Mouse (Mus musculus): Measurements from ENCODE around the gene Vapa. TPM values are rescaled to one million over a fixed set of nuclear protein-coding genes. Genes with fewer than 3 reads are reported as not detected.
"Not testable (repeated sequence)": the region's sequence is repeated elsewhere in the genome, so short reads cannot be mapped to it uniquely, and the experiment has no call there.

Vapa gene
- polyA plus RNA-seq, 1 experiment: 81.7 TPM

DNA sequence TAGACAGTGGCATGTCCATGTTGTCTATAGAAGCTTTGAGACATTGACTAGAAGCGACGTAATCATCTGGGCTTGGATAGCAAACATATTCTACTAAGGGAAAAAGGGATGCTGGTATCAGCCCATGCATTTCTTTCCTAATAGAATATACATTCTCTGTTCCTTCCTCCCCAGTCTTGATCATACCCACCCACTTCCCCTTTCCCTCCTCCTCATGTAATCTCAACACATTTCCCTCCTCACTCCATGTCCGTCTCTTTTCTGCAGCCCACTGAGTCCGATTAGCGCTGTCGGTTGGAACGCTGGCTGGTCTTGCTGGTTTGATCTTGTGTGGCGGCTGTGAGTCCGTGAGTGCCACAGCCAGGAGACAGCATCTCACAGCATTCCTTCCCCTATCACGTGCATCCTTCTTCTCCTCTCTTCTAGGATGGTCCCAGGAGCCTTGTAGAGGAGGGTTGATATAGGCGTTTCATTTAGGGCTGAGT lies 28.4 kb upstream of the Vapa start, which contains the start of gene Txndc2:
Gene Txndc2, minus strand, starts transcription at position 435 of the 485 bp plus-strand sequence.
- Histone ChIP-seq H3K4me1 (ENCODE audit: control insufficient read depth, insufficient read depth, insufficient read length, low read length) (no peaks in the 10 kb centered on the region), H3K4me3 (ENCODE audit: insufficient read depth, low read depth, low read length) (no peak within 1 kb of the TSS), H3K27ac (replicated peaks; ENCODE audit: low read depth, low read length) (no peak within 1 kb of the TSS)

DNA sequence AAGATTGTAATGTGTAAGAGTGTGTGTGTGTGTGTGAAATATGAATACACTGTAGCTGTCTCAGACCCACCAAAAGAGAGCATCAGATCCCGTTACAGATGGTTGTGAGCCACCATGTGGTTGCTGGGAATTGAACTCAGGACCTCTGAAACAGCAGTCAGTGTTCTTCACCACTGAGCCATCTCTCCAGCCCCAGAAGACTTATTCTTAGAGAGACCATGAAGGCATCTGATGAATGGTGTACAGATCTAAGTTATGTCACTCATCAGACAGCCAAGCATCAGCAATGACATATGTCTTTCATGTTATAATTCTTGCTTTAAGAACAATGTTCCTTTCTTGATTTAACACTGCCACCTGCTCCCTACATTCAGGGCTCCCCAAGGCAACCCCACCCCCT lies 25.8 kb upstream of the Vapa start:
- Histone ChIP-seq H3K4me1 (ENCODE audit: control insufficient read depth, insufficient read depth, insufficient read length, low read length) (no peaks in the 10 kb centered on the region), H3K4me3 (ENCODE audit: insufficient read depth, low read depth, low read length) (no peak overlapping the region), H3K27ac (replicated peaks; ENCODE audit: low read depth, low read length) (no peak overlapping the region)

DNA sequence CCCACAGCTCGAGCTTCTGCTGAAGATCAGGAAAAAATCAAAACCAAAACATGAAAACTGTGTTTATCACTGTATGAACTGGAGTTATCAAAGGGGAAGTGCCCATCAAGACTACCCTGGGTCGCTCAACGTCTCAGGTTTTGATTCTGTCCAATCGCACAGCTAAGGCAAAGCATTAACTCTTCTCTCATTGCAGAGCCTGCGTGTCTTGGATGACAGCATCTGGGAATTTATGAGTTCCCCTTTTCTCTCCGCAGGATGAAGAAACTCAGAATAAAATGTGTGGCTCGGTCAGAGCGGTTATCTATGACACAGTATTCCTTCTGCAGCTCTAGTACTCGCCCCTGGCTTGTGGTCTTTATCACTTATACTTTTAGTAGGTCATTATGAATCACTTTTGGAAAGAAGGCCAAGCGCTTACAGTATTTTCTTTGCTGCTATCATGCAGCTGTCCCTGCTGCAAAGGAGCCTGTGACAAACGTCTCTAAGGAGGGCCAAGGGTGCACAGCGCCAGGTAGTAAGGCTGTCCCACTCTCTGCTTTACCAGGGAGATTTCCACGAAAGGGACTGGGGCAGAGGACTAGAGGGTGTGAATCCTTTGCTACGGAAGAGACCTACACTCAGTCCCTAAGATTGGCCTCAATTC lies 22.5 kb upstream of the Vapa start:
- H3K27ac ChIP-seq (replicated peaks; ENCODE audit: low read depth, low read length): no peak overlapping the region

DNA sequence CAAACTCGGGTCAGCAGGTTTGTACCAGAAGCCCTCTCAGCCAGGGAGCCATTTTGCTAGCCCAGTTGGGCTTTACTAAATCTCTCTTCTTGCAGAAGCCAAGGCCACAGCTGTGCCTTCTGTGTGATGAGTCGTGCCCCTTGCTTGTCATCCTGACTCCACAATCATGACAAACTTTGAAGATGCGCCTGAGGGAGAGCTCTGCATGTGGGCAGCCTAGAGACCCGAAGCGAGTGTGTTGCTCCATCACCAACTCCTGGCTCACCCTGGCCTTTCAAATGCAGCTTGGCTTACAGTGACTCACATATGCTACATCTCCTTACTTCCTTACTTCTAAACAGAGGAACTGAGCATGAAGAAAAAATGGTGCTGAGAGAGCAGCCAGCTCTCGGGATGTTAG lies 16.6 kb upstream of the Vapa start:
- Histone ChIP-seq H3K27ac (replicated peaks; ENCODE audit: low read depth, low read length) (no peak overlapping the region), H3K4me1 (ENCODE audit: control insufficient read depth, insufficient read depth, insufficient read length, low read length) (no peaks in the 10 kb centered on the region), H3K4me3 (ENCODE audit: insufficient read depth, low read depth, low read length) (no peak overlapping the region)

More for the DNA sequence above, 22.5 kb upstream of the Vapa start:
- no peaks in the 10 kb centered on the region for H3K4me1 ChIP-seq (ENCODE audit: control insufficient read depth, insufficient read depth, insufficient read length, low read length)
- no peak overlapping the region for H3K4me3 ChIP-seq (ENCODE audit: insufficient read depth, low read depth, low read length)

DNA sequence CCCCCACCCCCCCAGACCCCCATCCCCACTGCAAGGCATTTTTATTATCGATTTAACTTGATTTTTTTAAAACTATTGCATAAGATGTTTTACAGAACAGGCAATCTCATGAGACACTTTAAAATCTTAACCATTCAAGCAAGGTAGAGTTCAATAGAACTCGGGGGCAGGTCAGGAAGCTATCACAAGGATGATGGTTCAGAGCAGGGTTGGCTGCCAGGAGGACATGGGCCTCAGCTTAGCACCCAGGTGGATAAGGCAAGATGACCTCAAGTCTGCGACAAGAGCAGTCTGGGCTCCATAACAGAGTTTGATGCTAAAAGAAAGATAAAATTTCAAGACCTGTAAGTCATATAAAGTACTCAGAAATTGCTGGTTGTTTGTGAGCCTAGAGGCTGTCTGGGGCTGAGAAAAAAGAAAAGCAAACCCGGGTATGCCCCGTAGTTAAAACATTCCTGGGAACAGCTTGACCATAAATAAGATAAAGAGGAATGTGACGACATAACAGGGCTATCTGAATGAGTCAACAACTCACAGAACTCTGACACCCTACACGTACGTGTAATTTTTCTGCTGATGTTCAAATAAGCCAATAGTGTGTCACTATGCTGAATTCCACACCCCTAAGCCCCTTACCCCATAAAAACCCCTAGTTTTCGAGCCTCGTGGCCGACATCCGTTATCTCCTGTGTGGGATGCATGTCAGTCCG lies 15.6 kb upstream of the Vapa start:
- H3K27ac ChIP-seq (replicated peaks; ENCODE audit: low read depth, low read length); H3K4me1 ChIP-seq (ENCODE audit: control insufficient read depth, insufficient read depth, insufficient read length, low read length): not testable (repeated sequence)

DNA sequence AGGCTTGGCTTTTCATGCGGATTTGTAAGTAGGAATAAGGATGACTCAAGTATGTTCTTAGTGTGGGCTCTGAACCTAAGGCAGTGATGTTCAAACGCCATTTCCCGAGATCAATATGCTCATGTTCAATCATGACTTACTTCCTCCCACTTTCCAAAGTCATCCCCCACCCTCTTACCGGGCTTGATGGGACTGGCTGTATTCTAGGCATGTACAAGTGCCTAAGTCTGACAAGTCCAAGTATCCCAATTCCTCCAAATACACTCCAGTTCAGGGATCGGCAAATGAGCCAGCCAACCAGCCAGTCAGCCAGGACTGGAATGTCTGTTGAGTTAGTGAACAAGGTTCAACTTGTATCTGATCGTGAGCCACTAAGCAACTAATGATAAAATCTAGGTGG lies 12.9 kb upstream of the Vapa start:
- no peak overlapping the region for H3K27ac ChIP-seq (replicated peaks; ENCODE audit: low read depth, low read length)
- H3K4me3 ChIP-seq (ENCODE audit: insufficient read depth, low read depth, low read length): no peak overlapping the region
- no peaks in the 10 kb centered on the region for H3K4me1 ChIP-seq (ENCODE audit: control insufficient read depth, insufficient read depth, insufficient read length, low read length)

More for the DNA sequence above, 15.6 kb upstream of the Vapa start:
- not testable (repeated sequence) for H3K4me3 ChIP-seq (ENCODE audit: insufficient read depth, low read depth, low read length)

DNA sequence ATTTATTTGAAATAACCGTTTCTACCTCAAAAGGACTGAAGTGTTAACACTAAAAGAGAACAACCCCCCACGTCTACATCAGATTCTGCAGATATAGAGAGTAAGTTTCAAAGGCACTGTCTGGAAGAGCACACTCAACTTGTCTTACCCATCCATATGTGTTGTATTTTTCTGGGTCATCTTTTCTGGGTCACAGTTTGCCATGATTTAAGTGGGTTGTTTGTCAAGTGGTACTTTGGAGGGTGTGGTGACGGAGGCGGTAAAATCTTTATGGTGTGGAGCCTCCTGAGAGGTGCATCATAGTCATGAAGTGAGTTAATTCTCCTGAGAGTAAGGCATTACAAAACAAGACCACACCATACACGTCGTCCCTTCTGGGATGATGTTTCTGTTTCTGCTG lies 12.2 kb upstream of the Vapa start:
- Histone ChIP-seq H3K4me3 (ENCODE audit: insufficient read depth, low read depth, low read length) (no peak overlapping the region), H3K27ac (replicated peaks; ENCODE audit: low read depth, low read length) (no peak overlapping the region), H3K4me1 (ENCODE audit: control insufficient read depth, insufficient read depth, insufficient read length, low read length) (no peaks in the 10 kb centered on the region)

DNA sequence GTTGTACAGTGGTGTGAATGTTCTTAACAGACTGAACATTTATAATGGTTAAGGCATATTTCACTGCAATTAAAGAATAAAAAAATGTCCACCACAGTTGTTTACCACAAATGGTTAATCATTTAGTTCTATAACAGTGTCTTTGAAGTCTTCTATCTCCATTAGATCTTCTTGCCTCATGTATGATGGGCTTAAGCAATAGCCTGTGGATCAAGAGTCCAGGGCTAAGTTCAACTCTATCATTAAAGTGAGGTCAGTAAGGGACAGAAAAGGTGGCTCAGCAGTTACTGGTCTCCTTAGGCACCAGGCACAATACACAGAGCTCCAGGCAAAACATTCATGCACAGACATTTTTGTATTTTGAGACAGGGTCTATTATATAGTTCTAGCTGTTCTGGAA lies 9.8 kb upstream of the Vapa start:
- Histone ChIP-seq H3K4me3 (ENCODE audit: insufficient read depth, low read depth, low read length) (no peak overlapping the region), H3K4me1 (ENCODE audit: control insufficient read depth, insufficient read depth, insufficient read length, low read length) (no peaks in the 10 kb centered on the region), H3K27ac (replicated peaks; ENCODE audit: low read depth, low read length) (no peak overlapping the region)

DNA sequence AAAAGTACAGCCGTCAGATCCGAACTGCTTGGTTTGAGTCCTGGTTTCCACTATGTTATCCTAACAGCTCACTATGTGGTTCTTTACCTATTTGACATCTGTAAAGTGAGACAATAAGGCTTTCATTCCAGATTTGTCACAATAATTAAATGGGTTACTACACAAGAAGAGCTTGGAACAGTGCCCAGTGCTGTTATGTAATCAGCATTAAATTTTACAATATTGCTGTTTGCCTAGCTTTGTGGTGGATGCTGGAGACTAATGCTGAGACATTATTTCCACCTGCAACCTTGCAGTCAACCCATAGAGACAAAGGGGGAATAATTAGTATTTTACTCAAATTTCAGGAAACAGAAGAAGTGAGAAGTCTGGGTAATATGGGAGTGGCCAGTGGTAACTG lies 5.1 kb upstream of the Vapa start:
- no peak overlapping the region for H3K27ac ChIP-seq (replicated peaks; ENCODE audit: low read depth, low read length)
- H3K4me3 ChIP-seq (ENCODE audit: insufficient read depth, low read depth, low read length): no peak overlapping the region
- no peaks in the 10 kb centered on the region for H3K4me1 ChIP-seq (ENCODE audit: control insufficient read depth, insufficient read depth, insufficient read length, low read length)

DNA sequence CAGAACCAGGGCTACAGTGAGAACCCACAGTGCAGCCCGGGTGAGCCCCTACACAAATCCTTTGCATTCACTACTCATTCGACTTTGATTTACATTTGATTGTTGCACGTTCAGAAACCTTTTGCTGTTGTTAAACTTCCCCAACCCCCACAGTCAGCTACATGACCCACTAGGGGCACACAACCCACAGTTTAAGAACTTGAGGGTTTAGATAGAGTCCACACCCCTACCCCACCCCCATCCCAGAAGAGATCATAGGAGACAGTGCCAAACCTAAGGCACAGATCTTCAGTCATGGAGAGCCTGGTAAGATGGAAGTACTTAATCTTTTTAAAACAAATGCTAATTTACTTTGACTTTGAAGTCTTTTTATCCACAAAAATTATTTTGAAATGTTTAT lies 2.3 kb upstream of the Vapa start:
- peaks cover 3% of the 10 kb centered on the region for H3K4me1 ChIP-seq (ENCODE audit: control insufficient read depth, insufficient read depth, insufficient read length, low read length)
- H3K4me3 ChIP-seq (ENCODE audit: insufficient read depth, low read depth, low read length): no peak overlapping the region
- H3K27ac ChIP-seq (replicated peaks; ENCODE audit: low read depth, low read length): no peak overlapping the region

DNA sequence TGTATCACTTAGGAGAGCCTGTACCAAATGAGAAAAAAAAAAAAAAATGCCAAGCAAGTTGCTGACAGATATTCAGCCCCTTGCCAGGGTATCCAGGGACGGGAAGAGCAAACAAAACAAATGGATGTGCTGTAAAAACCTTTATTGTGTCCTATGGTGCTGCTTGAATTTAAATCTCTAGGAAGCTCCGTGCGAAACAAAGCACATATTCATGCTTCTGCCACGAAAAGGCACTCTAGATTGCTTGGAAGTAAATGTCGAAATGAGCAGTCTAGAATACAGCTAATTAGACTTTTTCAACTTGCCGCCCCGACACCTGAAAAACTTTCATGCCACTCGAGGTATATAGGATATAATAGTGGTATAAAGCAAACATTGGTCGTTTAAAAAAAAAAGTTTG lies 1.1 kb upstream of the Vapa start:
- Histone ChIP-seq H3K27ac (replicated peaks; ENCODE audit: low read depth, low read length) (peak overlapping the region; percentile 79), H3K4me1 (ENCODE audit: control insufficient read depth, insufficient read depth, insufficient read length, low read length) (peaks cover 5% of the 10 kb centered on the region), H3K4me3 (ENCODE audit: insufficient read depth, low read depth, low read length) (peak overlapping the region; percentile 68)

DNA sequence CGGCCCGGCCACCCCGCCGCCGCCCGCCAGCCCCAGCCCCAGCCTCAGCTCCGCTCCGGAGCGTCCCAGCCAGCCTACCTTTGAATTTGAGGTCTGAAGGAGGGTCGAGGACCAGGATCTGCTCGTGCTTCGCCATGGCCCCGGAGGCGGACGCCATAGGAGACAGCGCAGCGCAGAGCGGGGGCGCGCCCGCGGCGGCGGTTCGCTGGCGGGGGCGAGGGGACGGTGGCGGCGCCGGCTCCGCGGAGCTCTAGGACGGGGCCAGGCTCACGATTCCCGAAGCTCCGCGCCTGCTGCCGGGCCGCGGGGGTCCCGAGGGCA lies 253 bp downstream of the Vapa start:
- Histone ChIP-seq H3K4me1 (ENCODE audit: control insufficient read depth, insufficient read depth, insufficient read length, low read length) (peaks cover 12% of the 10 kb centered on the region), H3K4me3 (ENCODE audit: insufficient read depth, low read depth, low read length) (peak overlapping the region; percentile 77), H3K27ac (replicated peaks; ENCODE audit: low read depth, low read length) (peak overlapping the region; percentile 89)

DNA sequence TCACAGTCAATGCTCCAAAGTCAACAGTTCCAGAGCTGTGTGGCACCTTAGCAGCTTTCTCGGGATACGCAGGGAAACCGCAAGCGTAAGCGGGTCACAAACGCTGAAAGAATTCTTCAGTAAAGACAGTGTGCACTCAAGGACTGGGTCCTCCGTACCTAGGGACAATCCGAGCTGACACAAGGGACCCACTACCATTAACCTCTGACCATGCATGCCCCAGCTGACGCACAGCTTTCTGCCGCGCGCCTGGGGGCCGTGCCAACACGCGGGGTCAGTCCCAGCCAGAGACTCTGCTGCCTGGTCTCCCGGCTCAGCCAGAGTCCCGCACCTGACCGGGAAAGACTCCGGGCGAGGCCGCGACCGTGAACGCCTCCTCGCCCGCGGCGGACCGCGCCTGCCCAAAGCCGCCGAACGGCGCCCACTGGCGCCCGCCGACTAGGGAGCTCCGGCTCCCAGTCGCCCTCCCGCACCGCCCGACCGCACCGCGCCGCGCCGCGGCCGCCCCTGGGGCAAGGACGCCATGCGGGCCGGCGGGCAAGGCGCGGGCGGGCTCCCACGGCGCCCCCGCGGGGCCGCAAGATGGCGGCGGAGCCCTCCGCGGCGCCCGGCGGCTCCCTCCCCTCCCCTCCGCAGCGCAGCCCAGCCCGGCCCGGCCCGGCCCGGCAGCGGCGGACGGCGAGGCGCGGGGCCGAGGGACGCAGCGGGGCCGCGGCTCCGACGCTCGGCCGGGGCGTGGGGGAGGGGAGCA lies 789 bp downstream of the Vapa start:
- Histone ChIP-seq H3K4me1 (ENCODE audit: control insufficient read depth, insufficient read depth, insufficient read length, low read length) (peaks cover 15% of the 10 kb centered on the region), H3K4me3 (ENCODE audit: insufficient read depth, low read depth, low read length) (peak overlapping the region; percentile 77), H3K27ac (replicated peaks; ENCODE audit: low read depth, low read length) (peak overlapping the region; percentile 89)

DNA sequence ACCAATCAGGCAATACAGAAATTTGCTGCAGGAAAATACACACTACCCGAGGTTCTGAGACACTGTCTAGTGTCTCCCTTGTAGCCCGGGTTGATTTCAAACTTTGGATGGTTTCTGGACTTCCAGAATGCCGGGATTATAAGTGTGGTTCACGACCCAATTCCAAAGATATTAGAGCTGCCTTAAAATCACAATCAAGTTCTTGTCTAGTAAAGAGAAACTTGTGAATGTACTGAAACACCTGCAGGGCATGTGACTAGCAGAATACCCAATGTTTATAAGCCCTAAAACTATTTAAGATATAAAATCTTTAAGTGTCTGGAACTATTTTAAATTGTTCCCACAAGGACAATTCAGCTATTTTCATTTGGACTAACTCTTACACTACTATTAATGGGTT lies 1.6 kb downstream of the Vapa start:
- no peak overlapping the region for H3K27ac ChIP-seq (replicated peaks; ENCODE audit: low read depth, low read length)
- peaks cover 20% of the 10 kb centered on the region for H3K4me1 ChIP-seq (ENCODE audit: control insufficient read depth, insufficient read depth, insufficient read length, low read length)
- 0 out of 2 replicates have a peak overlapping the region, but pooled peaks have one; percentile 30 for H3K4me3 ChIP-seq (ENCODE audit: insufficient read depth, low read depth, low read length)

DNA sequence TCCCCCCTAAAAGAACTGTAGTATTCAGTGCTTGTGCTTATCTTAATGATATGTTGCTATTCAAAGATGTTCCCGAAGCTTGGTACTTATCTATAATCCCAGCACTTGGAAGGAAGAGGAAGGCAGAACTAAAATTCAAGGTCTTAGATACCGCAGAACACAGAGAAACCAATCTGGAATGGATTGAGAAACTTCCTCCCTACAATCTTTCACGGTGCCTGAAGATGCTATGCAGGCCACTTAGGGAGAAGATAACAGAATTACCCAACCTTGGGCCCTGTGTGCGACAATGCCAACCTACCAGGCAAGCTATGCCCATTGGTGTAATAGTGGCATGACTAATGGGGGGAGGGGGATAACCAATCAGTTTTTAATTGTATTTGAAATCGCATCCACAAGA lies 4.6 kb downstream of the Vapa start:
- H3K4me3 ChIP-seq (ENCODE audit: insufficient read depth, low read depth, low read length): no peak overlapping the region
- H3K4me1 ChIP-seq (ENCODE audit: control insufficient read depth, insufficient read depth, insufficient read length, low read length): peaks cover 32% of the 10 kb centered on the region
- H3K27ac ChIP-seq (replicated peaks; ENCODE audit: low read depth, low read length): no peak overlapping the region

All from brown adipose tissue, adult 24 weeks (tissue).